Mouse (Mus musculus) midbrain, embryonic 10.5 days (tissue): ENCODE results near the gene Spock1. TPM values are rescaled to one million over a fixed set of nuclear protein-coding genes. Genes with fewer than 3 reads are reported as not detected.

Experiments used
- DNase-seq: peaks from one replicate; pipeline ENCODE4 v3.0.0-alpha.2; 2017; ENCODE audit warnings: low spot score
- H3K27ac ChIP-seq: fragments of 300-500 bp; sonication (generic); replicated peaks from 2 replicates; pipeline ENCODE4 v1.5.1; 2016; ENCODE audit warnings: mild to moderate bottlenecking
- H3K27me3 ChIP-seq: fragments of 300-500 bp; sonication (generic); 2 replicates; pipeline ENCODE4 v1.6.1; 2016; ENCODE audit warnings: low read depth, mild to moderate bottlenecking; ENCODE audit not compliant: poor library complexity, severe bottlenecking
- H3K36me3 ChIP-seq: fragments of 300-500 bp; sonication (generic); 2 replicates; pipeline ENCODE4 v1.6.1; 2016; ENCODE audit warnings: mild to moderate bottlenecking, moderate library complexity
- H3K4me1 ChIP-seq: fragments of 300-500 bp; sonication (generic); 2 replicates; pipeline ENCODE4 v1.6.1; 2016
- H3K4me3 ChIP-seq: fragments of 300-500 bp; sonication (generic); 2 replicates; pipeline ENCODE4 v1.5.1; 2016; ENCODE audit warnings: mild to moderate bottlenecking, moderate library complexity
- H3K9me3 ChIP-seq: fragments of 300-500 bp; sonication (generic); replicated peaks from 2 replicates; pipeline ENCODE4 v1.6.1; 2016; ENCODE audit warnings: mild to moderate bottlenecking
- WGBS: fragments of 180-500 bp; shearing (Covaris S2); methylation state at CpG from one replicate; pipeline ENCODE4 v1.1.7; 2016; 5-methylcytosine and 5-hydroxymethylcytosine counted together
- polyA plus RNA-seq: library from polyadenylated mRNA; unstranded; fragments of >200 nt; fragmentation: Nextera tagmentation; extraction: Ambion mirVana; gene quantifications from 2 replicates; pipeline ENCODE4 v1.2.1, GENCODE M21; 2016

The Spock1 gene
- polyA plus RNA-seq, 1 experiment from 2014 or later, result 5.0 TPM

- Histone ChIP-seq H3K9me3 (no peaks in the 10 kb centered on the region), H3K4me3 (no peak overlapping the region), H3K27ac (0 out of 2 replicates have a peak overlapping the region, but pooled peaks have one; percentile 3), H3K27me3 (no peaks in the 10 kb centered on the region), H3K36me3 (no peaks in the 10 kb centered on the region), H3K4me1 (no peaks in the 10 kb centered on the region)
- DNase-seq, result no peak
- 79% methylated on average over 2 of the region's 2 CpGs for WGBS
Observed at GRCm38 (mm10) chr13:57660523-57660922, 247.6 kb downstream of the Spock1 start.

GRCm38 (mm10) chr13:57659872-57660271, 248.3 kb downstream of the Spock1 start:
- WGBS, result 78% methylated on average over 3 of the region's 3 CpGs
- Histone ChIP-seq H3K4me1 (no peaks in the 10 kb centered on the region), H3K9me3 (no peaks in the 10 kb centered on the region), H3K4me3 (no peak overlapping the region), H3K36me3 (no peaks in the 10 kb centered on the region), H3K27ac (0 out of 2 replicates have a peak overlapping the region, but pooled peaks have one; percentile 3), H3K27me3 (no peaks in the 10 kb centered on the region)
- no peak for DNase-seq

GRCm38 (mm10) chr13:57656606-57657005, 251.5 kb downstream of the Spock1 start:
- Histone ChIP-seq H3K27ac (no peak overlapping the region), H3K4me1 (no peaks in the 10 kb centered on the region)

GRCm38 (mm10) chr13:57654362-57654761, 253.8 kb downstream of the Spock1 start:
- no peak overlapping the region for H3K4me3 ChIP-seq
- H3K36me3 ChIP-seq, result no peaks in the 10 kb centered on the region
- no peaks in the 10 kb centered on the region for H3K27me3 ChIP-seq
- H3K27ac ChIP-seq, result no peak overlapping the region
- DNase-seq, result no peak
- 76% methylated on average over 7 of the region's 7 CpGs for WGBS
- H3K9me3 ChIP-seq, result no peaks in the 10 kb centered on the region
- H3K4me1 ChIP-seq, result no peaks in the 10 kb centered on the region

More at GRCm38 (mm10) chr13:57656606-57657005, 251.5 kb downstream of the Spock1 start:
- WGBS, result 87% methylated on average over 8 of the region's 8 CpGs
- H3K4me3 ChIP-seq, result no peak overlapping the region
- H3K9me3 ChIP-seq, result no peaks in the 10 kb centered on the region
- no peak for DNase-seq
- H3K36me3 ChIP-seq, result no peaks in the 10 kb centered on the region
- H3K27me3 ChIP-seq, result no peaks in the 10 kb centered on the region

DNA sequence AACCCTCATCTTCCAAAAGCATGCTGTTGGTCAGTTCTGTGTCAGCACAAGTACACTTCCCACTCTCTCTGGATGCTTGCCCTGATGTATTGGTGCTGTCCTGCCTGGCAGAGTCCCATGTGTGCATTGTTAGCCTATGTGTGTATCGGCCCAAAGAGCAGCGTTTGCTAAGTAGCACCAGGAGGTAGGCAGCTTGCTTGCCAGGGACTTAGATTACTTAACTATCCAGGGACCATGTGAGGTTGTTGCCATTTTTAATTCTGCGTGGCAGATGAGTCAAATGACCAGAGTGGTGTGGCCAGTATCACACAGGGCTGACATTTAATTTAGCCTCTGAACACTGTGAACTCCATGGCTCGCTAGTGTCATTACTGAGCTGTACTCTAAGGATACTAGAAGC, 256.9 kb downstream of the Spock1 start:
- no peaks in the 10 kb centered on the region for H3K27me3 ChIP-seq
- DNase-seq, result no peak
- H3K36me3 ChIP-seq, result no peaks in the 10 kb centered on the region
- H3K4me3 ChIP-seq, result no peak overlapping the region
- whole genome bisulfite sequencing, result 85% methylated on average over 4 of the region's 4 CpGs
- no peaks in the 10 kb centered on the region for H3K4me1 ChIP-seq
- no peaks in the 10 kb centered on the region for H3K9me3 ChIP-seq
- no peak overlapping the region for H3K27ac ChIP-seq

DNA sequence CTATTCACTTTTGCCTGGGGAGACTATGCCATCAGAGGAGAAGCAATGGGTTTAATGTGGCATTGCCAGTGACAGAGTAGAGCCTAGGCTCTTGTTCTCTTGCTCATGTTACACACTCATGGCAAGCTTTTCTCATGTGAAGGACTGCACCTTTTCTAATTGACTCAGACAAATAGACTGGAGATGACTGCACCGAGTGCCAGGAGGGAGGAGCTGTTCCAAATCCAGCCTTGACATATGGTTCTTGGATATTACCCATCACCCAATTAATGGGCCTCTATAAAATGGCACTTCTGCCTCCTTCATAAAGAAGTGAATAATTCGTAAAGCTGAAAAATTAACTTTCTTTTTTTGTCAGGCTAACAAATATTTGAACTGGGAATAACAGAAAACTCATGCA, 259.3 kb downstream of the Spock1 start:
- H3K27me3 ChIP-seq, result no peaks in the 10 kb centered on the region
- H3K9me3 ChIP-seq, result no peaks in the 10 kb centered on the region
- DNase-seq, result no peak
- 82% methylated on average over 2 of the region's 2 CpGs for WGBS
- H3K27ac ChIP-seq, result no peak overlapping the region
- H3K4me1 ChIP-seq, result no peaks in the 10 kb centered on the region
- no peak overlapping the region for H3K4me3 ChIP-seq
- no peaks in the 10 kb centered on the region for H3K36me3 ChIP-seq

- WGBS, result 80% methylated on average over 4 of the region's 4 CpGs
- no peak overlapping the region for H3K4me3 ChIP-seq
- H3K4me1 ChIP-seq, result no peaks in the 10 kb centered on the region
- no peak overlapping the region for H3K27ac ChIP-seq
- H3K36me3 ChIP-seq, result no peaks in the 10 kb centered on the region
- H3K27me3 ChIP-seq, result 0 out of 2 replicates have a peak, but pooled peaks cover under 1% of the 10 kb centered on the region
- DNase-seq, result no peak
- no peaks in the 10 kb centered on the region for H3K9me3 ChIP-seq
Observed at GRCm38 (mm10) chr13:57647456-57647855, 260.7 kb downstream of the Spock1 start.

DNA sequence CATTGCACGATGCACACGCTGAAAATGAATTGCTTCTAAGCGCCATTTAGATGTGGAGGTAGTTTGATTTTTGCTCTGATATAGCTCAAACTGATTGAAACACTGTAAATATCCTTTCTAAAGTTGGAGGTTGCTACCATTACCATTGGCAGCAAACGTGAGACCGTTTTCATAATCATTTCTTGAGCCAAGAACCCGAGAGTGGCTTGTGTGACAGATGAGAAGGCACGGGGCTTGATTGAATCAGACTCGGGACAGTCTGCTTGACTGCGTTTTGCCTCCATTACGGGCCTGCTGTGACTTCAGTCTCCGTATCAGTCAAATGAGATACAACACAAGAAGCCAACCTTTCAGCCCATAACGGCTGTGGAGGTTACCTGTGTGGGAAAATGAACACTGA, 265.1 kb downstream of the Spock1 start:
- Histone ChIP-seq H3K27ac (no peak overlapping the region), H3K27me3 (0 out of 2 replicates have a peak, but pooled peaks cover 11% of the 10 kb centered on the region), H3K4me3 (no peak overlapping the region), H3K36me3 (no peaks in the 10 kb centered on the region), H3K9me3 (no peaks in the 10 kb centered on the region), H3K4me1 (0 out of 2 replicates have a peak, but pooled peaks cover 3% of the 10 kb centered on the region)
- 92% methylated on average over 12 of the region's 12 CpGs for WGBS
- DNase-seq, result no peak

GRCm38 (mm10) chr13:57641649-57642048, 266.5 kb downstream of the Spock1 start:
- no peaks in the 10 kb centered on the region for H3K36me3 ChIP-seq
- 0 out of 2 replicates have a peak, but pooled peaks cover 11% of the 10 kb centered on the region for H3K27me3 ChIP-seq
- WGBS, result 90% methylated on average over 4 of the region's 4 CpGs
- no peak for DNase-seq
- H3K4me3 ChIP-seq, result no peak overlapping the region
- peaks cover 7% of the 10 kb centered on the region; the same call in 1 of the 2 replicates for H3K4me1 ChIP-seq
- no peaks in the 10 kb centered on the region for H3K9me3 ChIP-seq
- no peak overlapping the region; the same call in 1 of the 2 replicates for H3K27ac ChIP-seq

GRCm38 (mm10) chr13:57640968-57641367, 267.2 kb downstream of the Spock1 start:
- H3K27me3 ChIP-seq, result 0 out of 2 replicates have a peak, but pooled peaks cover 11% of the 10 kb centered on the region
- no peak for DNase-seq
- 91% methylated on average over 2 of the region's 2 CpGs for WGBS
- no peak overlapping the region for H3K4me3 ChIP-seq
- peaks cover 12% of the 10 kb centered on the region for H3K4me1 ChIP-seq
- no peak overlapping the region for H3K27ac ChIP-seq
- no peaks in the 10 kb centered on the region for H3K9me3 ChIP-seq
- H3K36me3 ChIP-seq, result no peaks in the 10 kb centered on the region

- Histone ChIP-seq H3K36me3 (no peaks in the 10 kb centered on the region), H3K4me1 (peaks cover 14% of the 10 kb centered on the region), H3K27me3 (0 out of 2 replicates have a peak, but pooled peaks cover 11% of the 10 kb centered on the region), H3K27ac (no peak overlapping the region), H3K9me3 (no peaks in the 10 kb centered on the region; the same call in 1 of the 2 replicates), H3K4me3 (no peak overlapping the region)
- no peak for DNase-seq
- WGBS, result 90% methylated on average over 5 of the region's 5 CpGs
Observed at GRCm38 (mm10) chr13:57638820-57639219, 269.3 kb downstream of the Spock1 start.

DNA sequence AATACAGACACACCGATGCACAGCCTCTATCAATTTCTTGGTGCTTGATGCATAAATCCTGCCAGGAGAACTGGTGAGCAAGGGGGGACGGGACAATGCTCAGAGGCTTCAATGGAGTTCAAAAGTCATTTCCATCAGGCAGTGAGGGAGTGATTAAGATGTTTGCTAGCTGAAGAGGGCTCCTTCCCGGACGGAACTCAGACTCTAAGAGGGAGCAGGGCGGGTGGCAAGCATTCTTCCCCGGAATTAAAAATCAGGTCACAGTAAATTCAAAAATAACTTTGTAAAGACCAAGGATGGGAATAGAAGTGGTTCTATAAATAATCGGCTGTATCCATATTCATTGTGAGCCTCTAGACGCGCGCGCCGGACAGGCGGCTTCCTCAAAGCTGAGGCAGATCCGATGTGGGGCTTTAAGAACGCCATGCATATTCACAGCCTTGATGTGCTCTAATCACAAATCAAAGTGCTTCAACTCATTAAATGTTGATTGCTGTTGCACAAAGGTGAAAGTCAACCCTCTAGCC, 270.5 kb downstream of the Spock1 start:
- WGBS, result 91% methylated on average over 15 of the region's 15 CpGs
- Histone ChIP-seq H3K27me3 (0 out of 2 replicates have a peak, but pooled peaks cover 11% of the 10 kb centered on the region), H3K4me3 (no peak overlapping the region), H3K4me1 (peaks cover 14% of the 10 kb centered on the region), H3K36me3 (no peaks in the 10 kb centered on the region), H3K9me3 (no peaks in the 10 kb centered on the region; the same call in 1 of the 2 replicates), H3K27ac (no peak overlapping the region)
- no peak for DNase-seq

DNA sequence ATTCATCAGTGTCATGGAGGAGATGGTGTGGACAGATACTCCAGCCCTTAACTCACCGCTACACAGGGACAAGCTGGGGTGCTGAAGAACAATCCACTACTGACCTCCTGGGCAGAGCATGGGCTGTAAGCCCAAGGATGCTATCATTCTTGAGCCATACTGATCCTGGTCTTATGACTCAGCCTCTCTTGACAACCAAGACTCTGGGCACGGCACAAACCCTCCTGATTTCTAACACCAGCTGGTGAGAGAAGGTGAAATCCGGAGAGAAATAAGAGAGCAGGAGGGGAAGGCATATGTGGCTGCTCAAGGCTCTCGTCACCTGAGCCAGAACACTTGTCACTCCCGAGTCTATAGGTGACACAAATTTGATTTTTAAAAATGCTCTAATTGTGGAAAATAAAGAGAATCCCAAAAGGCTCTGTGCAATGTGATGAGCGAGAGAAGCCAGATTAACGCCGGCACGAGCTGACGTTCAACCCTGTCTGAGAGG, 271.0 kb downstream of the Spock1 start:
- Histone ChIP-seq H3K27me3 (0 out of 2 replicates have a peak, but pooled peaks cover 7% of the 10 kb centered on the region), H3K9me3 (no peaks in the 10 kb centered on the region; the same call in 1 of the 2 replicates), H3K27ac (no peak overlapping the region), H3K4me1 (peaks cover 14% of the 10 kb centered on the region), H3K36me3 (no peaks in the 10 kb centered on the region), H3K4me3 (no peak overlapping the region)
- WGBS, result 91% methylated on average over 10 of the region's 10 CpGs
- DNase-seq, result no peak
